Mouse (Mus musculus) forebrain, embryonic 14.5 days (tissue): Measurements from ENCODE around the gene Armcx5. TPM values are rescaled to one million over a fixed set of nuclear protein-coding genes. Genes with fewer than 3 reads are reported as not detected.
"Not testable (repeated sequence)": the region's sequence is repeated elsewhere in the genome, so short reads cannot be mapped to it uniquely, and the experiment has no call there.

Experiments used
- ATAC-seq: fragments of 200-750 bp; cut with Nextera tagmentation; 2 replicates; pipeline ENCODE4 v1.8.0; 2017; ENCODE audit warnings: mild to moderate bottlenecking, moderate library complexity
- DNase-seq: peaks from one replicate; pipeline ENCODE4 v3.0.0-alpha.2; 2015; ENCODE audit warnings: low spot score
- H3K27ac ChIP-seq: fragments of 300-500 bp; sonication (generic); 2 replicates; pipeline ENCODE4 v1.5.1; 2014; ENCODE audit warnings: low read depth, mild to moderate bottlenecking, control low read depth, low read length, moderate library complexity
- H3K27me3 ChIP-seq: fragments of 300-500 bp; sonication (generic); replicated peaks from 2 replicates; pipeline ENCODE4 v1.6.1; 2014; ENCODE audit warnings: low read length, control low read depth, mixed read lengths; ENCODE audit not compliant: control insufficient read depth, insufficient read depth
- H3K36me3 ChIP-seq: fragments of 300-500 bp; sonication (generic); 2 replicates; pipeline ENCODE4 v1.6.1; 2014; ENCODE audit warnings: low read length, control low read depth; ENCODE audit not compliant: control insufficient read depth, insufficient read depth
- H3K4me1 ChIP-seq: fragments of 300-500 bp; sonication (generic); 2 replicates; pipeline ENCODE4 v1.6.1; 2014; ENCODE audit warnings: antibody characterized with exemption, low read length, control low read depth; ENCODE audit not compliant: control insufficient read depth, insufficient read depth
- H3K4me2 ChIP-seq: fragments of 300-500 bp; sonication (generic); 2 replicates; pipeline ENCODE4 v1.6.1; 2014; ENCODE audit warnings: mild to moderate bottlenecking, control low read depth, low read length
- H3K4me3 ChIP-seq: fragments of 300-500 bp; sonication (generic); 2 replicates; pipeline ENCODE4 v1.5.1; 2014; ENCODE audit warnings: low read depth, low read length, control low read depth
- H3K9ac ChIP-seq: fragments of 300-500 bp; sonication (generic); 2 replicates; pipeline ENCODE4 v1.6.1; 2014; ENCODE audit warnings: mild to moderate bottlenecking, low read length, control low read depth, moderate library complexity
- H3K9me3 ChIP-seq: fragments of 300-500 bp; sonication (generic); replicated peaks from 2 replicates; pipeline ENCODE4 v1.6.1; 2016; ENCODE audit warnings: low read length, control low read depth, mixed read lengths; ENCODE audit not compliant: control insufficient read depth
- WGBS: fragments of 180-500 bp; shearing (Covaris S2); extraction: QIAGEN DNeasy Blood & Tissue Kit; methylation state at CpG from one replicate; pipeline ENCODE4 v1.1.7; 2014; 5-methylcytosine and 5-hydroxymethylcytosine counted together
- polyA plus RNA-seq: library from polyadenylated mRNA; unstranded; fragments of >200 nt; fragmentation: Nextera tagmentation; extraction: Ambion mirVana; gene quantifications from 2 replicates; pipeline ENCODE4 v1.2.1, GENCODE M21; 2014

Gene Armcx5
- polyA plus RNA-seq, 1 experiment from 2014 or later: 7.6 TPM

GRCm38 (mm10) chrX:135745376-135745775 lies 2.8 kb downstream of the Armcx5 start:
- H3K9me3 ChIP-seq, H3K27me3 ChIP-seq, H3K4me2 ChIP-seq, ATAC-seq, H3K9ac ChIP-seq, DNase-seq, H3K4me1 ChIP-seq, H3K27ac ChIP-seq, H3K4me3 ChIP-seq: not testable (repeated sequence)
- H3K36me3 ChIP-seq: peaks cover 15% of the 10 kb centered on the region; the same call in 1 of the 2 replicates
- 94% methylated on average over 3 of the region's 3 CpGs for WGBS

GRCm38 (mm10) chrX:135752832-135753231 lies 10.3 kb downstream of the Armcx5 start:
- WGBS: 6% methylated on average over 2 of the region's 2 CpGs

GRCm38 (mm10) chrX:135761707-135762106 lies 19.2 kb downstream of the Armcx5 start:
- Histone ChIP-seq H3K9ac (no peak overlapping the region), H3K4me1 (no peaks in the 10 kb centered on the region), H3K4me2 (no peak overlapping the region), H3K9me3 (no peaks in the 10 kb centered on the region), H3K27ac (no peak overlapping the region), H3K4me3 (no peak overlapping the region), H3K27me3 (no peaks in the 10 kb centered on the region), H3K36me3 (0 out of 2 replicates have a peak, but pooled peaks cover 14% of the 10 kb centered on the region)
- DNase-seq (peak; percentile 56), ATAC-seq (no peak)

More at GRCm38 (mm10) chrX:135752832-135753231, 10.3 kb downstream of the Armcx5 start:
- ATAC-seq (peak; percentile 55; the same call in 1 of the 2 replicates), DNase-seq (peak; percentile 75)
- Histone ChIP-seq H3K4me3 (no peak overlapping the region), H3K36me3 (peaks cover 17% of the 10 kb centered on the region; the same call in 1 of the 2 replicates), H3K9ac (no peak overlapping the region), H3K4me2 (no peak overlapping the region), H3K4me1 (no peaks in the 10 kb centered on the region), H3K27ac (no peak overlapping the region), H3K9me3 (no peaks in the 10 kb centered on the region), H3K27me3 (no peaks in the 10 kb centered on the region)

GRCm38 (mm10) chrX:135768043-135768548 lies 25.6 kb downstream of the Armcx5 start:
- Histone ChIP-seq H3K9me3 (no peaks in the 10 kb centered on the region), H3K36me3 (0 out of 2 replicates have a peak, but pooled peaks cover 5% of the 10 kb centered on the region), H3K27me3 (no peaks in the 10 kb centered on the region), H3K4me2 (no peak overlapping the region), H3K9ac (no peak overlapping the region), H3K27ac (no peak overlapping the region), H3K4me3 (no peak overlapping the region), H3K4me1 (no peaks in the 10 kb centered on the region)
- ATAC-seq (no peak), DNase-seq (no peak)
- WGBS: 76% methylated on average over 3 of the region's 3 CpGs

- 87% methylated on average over 2 of the region's 2 CpGs for WGBS
- Histone ChIP-seq H3K27me3 (no peaks in the 10 kb centered on the region), H3K36me3 (0 out of 2 replicates have a peak, but pooled peaks cover under 1% of the 10 kb centered on the region), H3K27ac (no peak overlapping the region), H3K9ac (no peak overlapping the region), H3K4me1 (no peaks in the 10 kb centered on the region), H3K4me3 (no peak overlapping the region), H3K9me3 (no peaks in the 10 kb centered on the region), H3K4me2 (no peak overlapping the region)
- DNase-seq: no peak
- no peak for ATAC-seq
Measured at GRCm38 (mm10) chrX:135768565-135768964, 26.0 kb downstream of the Armcx5 start.

- Histone ChIP-seq H3K9ac (no peak overlapping the region), H3K27ac (no peak overlapping the region), H3K4me1 (no peaks in the 10 kb centered on the region), H3K4me2 (no peak overlapping the region), H3K36me3 (no peaks in the 10 kb centered on the region), H3K9me3 (no peaks in the 10 kb centered on the region), H3K27me3 (no peaks in the 10 kb centered on the region), H3K4me3 (no peak overlapping the region)
- ATAC-seq (no peak), DNase-seq (no peak)
Measured at GRCm38 (mm10) chrX:135791536-135791935, 49.0 kb downstream of the Armcx5 start.

GRCm38 (mm10) chrX:135792326-135792725 lies 49.8 kb downstream of the Armcx5 start:
- Histone ChIP-seq H3K27me3 (no peaks in the 10 kb centered on the region), H3K4me2 (no peak overlapping the region), H3K36me3 (no peaks in the 10 kb centered on the region), H3K4me1 (no peaks in the 10 kb centered on the region), H3K9me3 (no peaks in the 10 kb centered on the region), H3K27ac (no peak overlapping the region; the same call in 1 of the 2 replicates), H3K4me3 (no peak overlapping the region), H3K9ac (no peak overlapping the region)
- 65% methylated on average over 6 of the region's 6 CpGs for WGBS
- DNase-seq (peak; percentile 28), ATAC-seq (no peak)

GRCm38 (mm10) chrX:135795591-135796304 lies 53.2 kb downstream of the Armcx5 start:
- ATAC-seq: peak; percentile 95
- Histone ChIP-seq H3K36me3 (peaks cover 18% of the 10 kb centered on the region), H3K4me2 (peak overlapping the region; percentile 54), H3K27ac (peak overlapping the region; percentile 39; the same call in 1 of the 2 replicates), H3K9ac (peak overlapping the region; percentile 71), H3K4me3 (peak overlapping the region; percentile 53)
- not testable (repeated sequence) for H3K9me3 ChIP-seq, H3K27me3 ChIP-seq, H3K4me1 ChIP-seq
- DNase-seq: peak; percentile 81
- 28% methylated on average over 22 of the region's 27 CpGs for WGBS
